Mouse (Mus musculus) left cerebral cortex, postnatal 4 days (tissue): Measurements from ENCODE around the gene Myo10. TPM values are rescaled to one million over a fixed set of nuclear protein-coding genes. Genes with fewer than 3 reads are reported as not detected.
A peak's percentile ranks its signal among the peaks of the same experiment; 100 is the strongest.

Experiments used
- DNase-seq: peaks from one replicate; pipeline ENCODE4 v3.0.0-alpha.2; 2022
- intact Hi-C: fragments of 180-260 bp; cut with DNase I; formaldehyde crosslinking; loops from one replicate; pipeline ENCODE4 v1.15.1; 2025
- total RNA-seq, 2 experiments: library from RNA; stranded (reverse); gene quantifications; 2 replicates each; pipeline ENCODE4 v1.2.3; 2021

Gene Myo10
- total RNA-seq, result 10 to 100 TPM; 40.6 to 45.5 TPM

DNA sequence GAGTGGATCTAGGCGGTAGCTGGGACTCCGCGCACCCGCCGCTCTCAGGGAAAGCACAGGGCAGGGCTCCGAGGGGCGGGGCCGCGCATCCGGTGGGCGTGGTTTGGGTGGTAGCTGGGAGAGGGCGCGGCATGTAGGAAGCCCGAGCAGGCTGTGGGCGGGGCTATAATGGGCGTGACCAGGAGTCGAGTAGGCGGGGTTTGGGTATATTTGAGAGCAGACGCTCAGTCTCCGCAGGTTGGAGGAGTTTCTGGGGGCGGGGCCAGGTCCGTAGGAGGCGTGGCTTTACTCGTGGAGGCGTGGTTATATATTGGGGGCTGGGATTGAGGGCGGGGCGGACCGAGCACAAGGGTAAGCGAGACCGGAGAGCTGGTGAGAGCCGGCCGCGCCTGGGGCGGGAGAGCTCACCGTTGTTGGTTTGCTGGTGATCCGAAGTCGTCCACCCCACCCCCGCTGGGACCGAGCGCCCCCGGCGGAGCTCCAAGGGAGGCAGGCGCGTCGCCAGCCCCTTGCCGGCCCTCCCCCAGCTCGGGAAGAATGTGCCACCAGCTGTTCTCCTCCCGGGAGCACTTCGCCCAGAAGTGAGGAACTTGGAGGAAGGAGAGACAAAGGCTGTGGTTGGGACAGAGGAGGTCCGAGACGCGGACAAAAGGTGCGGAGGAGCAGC, at the start of gene Myo10:
Gene Myo10, plus strand, starts transcription at position 326 of the 667 bp plus-strand sequence.
- DNase-seq, result peak; percentile 100

DNA sequence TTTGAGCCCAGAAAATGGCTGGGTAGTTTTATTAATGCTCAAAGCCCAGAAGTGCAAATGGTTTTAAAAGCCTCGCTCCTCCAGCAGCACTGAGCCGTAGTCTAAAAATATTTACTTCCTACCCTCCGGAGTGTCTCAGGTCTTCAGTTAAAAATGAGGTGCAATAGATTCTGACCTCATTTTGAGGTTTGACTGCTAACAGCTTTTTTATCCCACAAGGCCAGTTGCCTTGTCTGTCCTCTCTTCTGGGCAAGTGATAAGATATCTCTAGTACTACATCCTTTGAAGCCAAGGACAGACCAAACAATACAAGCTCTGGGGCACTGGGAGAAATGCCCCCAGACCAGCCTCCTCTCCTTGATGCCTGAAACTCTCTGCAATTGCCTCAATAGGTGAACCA, 49.2 kb upstream of the Myo10 start:
- intact Hi-C loops, result no loop called here
- DNase-seq, result no peak

More for the DNA sequence above, at the start of gene Myo10:
- intact Hi-C loops, result no loop called here

DNA sequence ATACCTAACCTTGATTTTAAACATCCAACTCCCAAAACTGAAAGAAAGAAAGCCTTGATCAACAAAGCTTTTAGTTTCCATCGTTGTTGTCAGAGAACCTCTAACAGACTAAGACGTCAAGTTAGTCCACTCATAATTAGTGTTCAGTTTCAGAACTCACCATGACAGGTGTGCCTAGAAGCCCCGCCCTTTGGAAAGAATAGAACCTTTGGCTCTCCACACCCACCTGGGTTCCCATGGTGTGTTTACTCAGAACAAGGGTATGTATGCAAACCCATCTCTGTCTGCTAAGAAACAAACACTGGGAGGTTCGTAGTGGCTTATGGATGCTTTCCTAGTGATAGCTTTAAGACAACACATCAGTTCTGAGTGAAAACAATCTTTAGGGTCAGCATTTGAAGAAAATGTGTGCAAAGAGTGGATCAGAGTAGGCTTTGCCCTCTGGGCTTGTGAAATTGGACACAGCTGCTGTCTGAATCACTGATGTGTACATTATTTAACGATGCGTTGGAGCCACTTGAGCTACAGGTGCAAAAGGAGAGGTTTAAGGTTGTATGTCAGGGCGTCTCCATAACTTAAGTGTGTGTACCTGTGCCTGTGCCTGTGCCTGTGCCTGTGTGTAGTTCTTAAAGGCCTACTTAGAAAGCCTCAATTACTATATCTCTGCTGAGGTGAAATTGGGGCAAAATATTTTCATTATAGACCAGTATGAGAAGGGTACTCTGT, 48.3 kb upstream of the Myo10 start:
- no peak for DNase-seq
- intact Hi-C loops, result no loop called here

DNA sequence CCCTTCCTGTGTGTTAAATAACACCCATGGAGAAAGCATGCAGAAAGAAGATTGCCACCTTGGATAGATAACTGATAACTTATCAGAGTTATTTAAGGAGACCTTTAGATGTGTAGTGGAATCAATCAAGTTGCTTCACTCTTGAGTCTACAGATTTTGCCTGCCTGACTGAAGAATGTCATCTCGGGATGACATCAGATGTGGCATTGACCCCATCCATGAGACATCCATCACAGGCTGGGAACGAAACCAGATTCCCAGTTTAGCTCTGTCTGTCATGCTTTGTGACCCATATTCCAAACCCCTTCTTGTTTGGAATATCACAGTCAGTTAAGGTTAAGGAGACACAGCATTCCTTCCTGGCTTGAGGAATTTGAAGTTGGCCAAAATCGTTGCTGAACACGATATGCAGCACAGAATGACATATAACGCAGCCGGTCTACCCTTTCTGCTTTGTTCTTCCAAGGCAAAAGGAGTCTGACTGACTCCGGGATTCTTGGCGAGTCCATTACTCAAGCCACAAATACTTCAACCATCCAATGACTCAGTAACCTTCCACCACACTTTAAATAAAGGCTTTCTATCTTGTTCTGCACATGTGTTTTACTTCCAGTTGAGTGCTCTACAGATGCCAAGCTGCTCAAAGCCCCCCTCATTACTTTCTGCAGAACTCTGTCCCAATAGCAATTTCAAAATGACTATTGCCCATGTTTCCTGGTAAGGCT, 44.8 kb upstream of the Myo10 start:
- intact Hi-C loops, result no loop called here
- no peak for DNase-seq

DNA sequence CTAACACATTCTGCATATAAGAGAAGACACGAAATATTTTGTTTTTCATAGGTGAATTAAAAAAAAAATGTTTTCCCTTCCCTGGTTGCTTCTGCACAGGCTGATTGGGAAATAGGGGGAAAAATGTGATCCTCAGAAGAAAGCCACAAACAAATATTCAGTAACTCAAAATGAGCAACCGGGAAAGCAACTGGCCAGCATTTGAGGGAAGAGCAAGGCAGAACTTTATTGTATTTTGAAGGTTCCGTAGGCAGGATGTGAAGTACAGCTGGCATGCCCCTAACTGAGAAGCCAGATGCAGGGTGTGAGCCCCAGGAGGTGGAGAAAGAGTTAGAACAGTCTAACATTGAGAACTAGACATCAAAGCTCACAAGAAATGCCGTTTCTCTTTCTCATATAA, 44.0 kb upstream of the Myo10 start:
- intact Hi-C loops, result no loop called here

DNA sequence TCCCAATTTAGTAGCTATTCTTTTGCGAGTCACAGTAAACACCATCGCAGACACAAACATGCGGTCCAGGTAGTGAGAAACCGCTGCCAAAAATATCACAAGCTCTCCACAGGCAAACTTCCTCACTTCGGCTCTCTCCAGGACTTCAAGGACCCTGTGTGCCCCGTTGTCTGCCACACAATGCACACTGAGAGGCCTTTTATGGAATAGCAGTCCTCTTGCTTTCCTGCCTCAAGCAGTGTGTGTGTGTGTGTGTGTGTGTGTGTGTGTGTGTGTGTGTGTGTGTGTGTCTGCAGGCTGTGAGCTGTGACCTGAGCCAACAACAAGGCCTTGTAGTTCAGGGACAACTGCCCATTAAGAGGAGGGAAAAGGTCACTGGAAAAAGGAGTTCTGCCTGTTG, 41.6 kb upstream of the Myo10 start:
- DNase-seq, result no peak
- intact Hi-C loops, result no loop called here

More for the DNA sequence above, 44.0 kb upstream of the Myo10 start:
- no peak for DNase-seq

DNA sequence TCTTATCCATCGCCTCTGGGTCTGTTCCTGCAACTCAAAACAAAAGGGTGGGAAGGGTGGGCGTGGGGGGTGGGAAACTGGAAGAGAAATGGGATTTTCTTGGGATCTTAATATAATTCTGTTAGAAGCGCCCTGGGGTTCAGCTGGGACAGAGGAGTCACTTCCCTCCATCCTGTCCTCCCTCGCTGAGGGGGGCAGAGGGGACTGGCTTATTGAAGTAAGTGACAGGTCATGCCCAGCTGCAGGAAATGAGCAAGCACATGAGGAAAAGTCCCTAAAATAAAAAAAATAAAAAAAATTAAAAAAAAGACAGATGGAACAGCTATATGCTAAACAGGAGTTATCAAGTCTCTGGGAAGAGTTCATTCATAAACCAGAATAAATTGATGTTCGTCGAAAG, 40.3 kb upstream of the Myo10 start:
- intact Hi-C loops, result no loop called here
- DNase-seq, result no peak

DNA sequence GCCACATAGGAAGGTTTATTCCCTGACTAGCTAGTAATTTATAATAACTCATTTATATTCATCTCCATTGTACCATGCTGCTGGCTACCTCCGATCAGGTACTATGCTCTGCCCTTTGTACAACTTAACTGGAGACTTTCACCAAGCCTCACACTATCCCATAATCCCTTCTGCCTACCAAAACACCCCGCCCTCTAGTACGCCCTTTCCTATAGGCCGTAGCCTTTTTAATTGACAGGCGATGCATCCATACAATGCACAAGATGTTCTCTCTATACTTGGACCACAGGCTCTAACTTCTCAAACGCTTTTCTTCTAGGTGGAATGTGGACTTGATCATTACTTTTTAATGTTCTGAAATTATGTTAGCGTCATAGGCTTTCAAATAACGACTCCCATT, 39.0 kb upstream of the Myo10 start:
- intact Hi-C loops, result no loop called here

DNA sequence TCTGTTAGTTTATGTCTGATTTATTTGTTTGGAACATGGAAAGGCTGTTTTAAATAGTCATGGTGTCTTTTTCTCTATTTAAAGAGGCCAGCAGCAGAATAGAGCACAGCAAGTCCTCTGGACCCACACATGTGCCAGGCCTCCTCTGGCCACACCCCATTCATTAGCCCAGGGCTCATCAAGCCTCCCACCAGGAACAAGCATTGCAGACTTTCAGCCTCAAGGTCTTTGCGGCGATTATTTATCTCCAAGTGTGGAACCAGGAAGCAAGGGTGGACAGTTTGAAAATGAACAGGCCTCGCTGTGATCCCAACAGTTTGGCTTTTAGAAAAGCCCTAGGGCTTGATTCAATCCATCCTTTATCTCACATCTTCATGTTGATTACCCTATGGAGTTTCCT, 35.5 kb upstream of the Myo10 start:
- no peak for DNase-seq
- intact Hi-C loops, result no loop called here

More for the DNA sequence above, 39.0 kb upstream of the Myo10 start:
- DNase-seq, result no peak

DNA sequence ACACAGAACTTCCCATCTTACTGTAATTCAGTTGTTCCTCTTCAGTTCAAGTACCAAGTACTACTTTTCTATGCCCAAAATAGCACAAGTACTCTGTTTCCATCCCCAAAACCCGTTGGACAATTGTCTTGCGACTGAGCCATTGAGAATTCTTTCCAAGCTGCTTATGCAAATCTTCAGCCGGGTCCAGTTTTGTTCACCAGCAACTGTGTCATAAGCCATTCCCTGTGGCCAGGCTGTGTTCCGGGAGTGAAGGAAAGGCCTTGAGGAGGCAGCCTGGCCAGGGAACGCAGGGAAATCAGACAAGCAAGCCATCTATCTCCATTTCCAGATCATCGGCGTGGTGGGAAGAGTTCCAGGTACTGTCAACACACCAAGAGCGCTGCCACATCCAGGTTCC, 34.4 kb upstream of the Myo10 start:
- no peak for DNase-seq

DNA sequence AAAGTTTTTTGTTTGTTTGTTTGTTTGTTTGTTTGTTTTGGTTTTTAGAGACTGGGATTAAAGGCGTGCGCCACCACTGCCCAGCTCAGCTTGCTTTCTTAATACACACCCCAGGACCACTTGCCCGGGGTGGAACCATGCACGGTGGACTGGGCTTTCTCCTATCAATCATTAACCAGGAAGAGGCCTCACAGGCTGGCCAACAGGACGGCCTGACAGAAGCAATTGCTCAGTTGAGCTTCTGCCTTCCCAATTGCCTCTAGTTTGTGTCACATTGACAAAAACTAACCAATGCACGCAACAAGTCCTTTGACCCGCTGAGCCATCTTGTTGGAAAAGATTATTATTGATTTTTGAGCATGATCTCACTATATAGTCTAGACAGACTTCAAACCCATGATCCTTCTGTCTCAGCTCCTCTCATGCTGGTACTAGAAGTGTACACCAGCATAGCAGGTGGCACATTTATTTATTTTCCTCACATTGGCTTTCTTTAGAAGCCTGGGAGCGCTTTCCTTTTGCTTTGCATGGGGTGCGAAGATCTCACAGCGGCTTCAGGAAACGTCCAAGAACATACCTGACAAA, 32.9 kb upstream of the Myo10 start:
- no peak for DNase-seq
- intact Hi-C loops, result no loop called here

More for the DNA sequence above, 34.4 kb upstream of the Myo10 start:
- intact Hi-C loops, result no loop called here

DNA sequence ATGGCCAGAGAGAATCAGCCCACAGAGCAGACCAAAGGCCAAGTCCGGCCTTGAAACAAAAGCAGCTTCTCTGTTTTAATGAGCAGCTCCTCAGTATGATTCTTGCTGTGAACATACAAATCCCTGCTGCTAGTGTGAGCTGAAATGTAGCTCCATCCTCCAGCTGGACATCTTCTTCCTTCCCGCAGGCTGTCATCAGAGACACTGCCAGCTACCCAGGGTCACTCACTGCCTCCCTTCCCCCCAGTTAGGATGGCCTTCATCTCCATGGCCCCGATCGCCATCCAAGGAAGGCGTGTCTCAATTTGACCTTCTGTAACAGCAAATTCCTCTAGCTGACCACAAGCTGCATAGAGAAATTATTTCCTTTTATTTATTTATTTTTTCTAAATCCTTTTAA, 32.4 kb upstream of the Myo10 start:
- peak; percentile 26 for DNase-seq
- intact Hi-C loops, result no loop called here

DNA sequence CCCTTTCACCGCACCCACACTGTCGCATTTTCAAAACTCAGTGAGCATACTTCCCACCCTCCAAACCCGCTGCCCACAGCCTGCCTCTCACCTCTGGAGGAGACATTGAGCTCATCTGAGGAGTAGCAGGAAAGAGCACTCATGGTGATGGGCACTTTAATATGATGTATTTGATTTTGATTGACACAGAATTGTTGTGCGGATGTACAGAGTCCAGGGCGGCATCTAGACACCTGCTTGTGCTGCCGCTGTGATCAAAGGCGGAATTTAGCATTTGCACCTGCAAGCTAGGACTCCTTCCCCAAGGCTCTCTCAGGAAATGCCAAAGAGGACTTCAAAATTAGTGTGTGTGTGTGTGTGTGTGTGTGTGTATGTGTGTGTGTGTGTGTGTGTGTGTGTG, 31.4 kb upstream of the Myo10 start:
- intact Hi-C loops, result no loop called here

DNA sequence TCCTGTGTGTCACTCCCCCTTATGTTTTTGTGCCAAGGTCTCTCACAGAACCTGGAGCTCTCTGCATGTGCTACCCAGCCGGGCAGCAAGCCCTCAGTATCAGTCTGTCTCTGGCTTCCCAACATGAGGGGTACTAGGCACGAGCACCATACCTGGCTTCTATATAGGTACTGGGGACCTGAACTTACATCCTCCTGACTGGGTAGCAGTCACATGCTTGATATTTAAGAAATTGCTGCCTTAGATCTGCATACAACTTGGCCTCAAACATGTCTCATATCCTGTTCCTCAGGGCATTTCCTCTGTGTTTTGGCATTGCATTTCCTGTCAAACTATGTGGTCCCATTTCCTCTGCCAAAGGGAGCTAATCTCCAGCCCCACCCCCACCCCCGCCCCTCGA, 30.4 kb upstream of the Myo10 start:
- no peak for DNase-seq
- intact Hi-C loops, result no loop called here

More for the DNA sequence above, 31.4 kb upstream of the Myo10 start:
- DNase-seq, result no peak

DNA sequence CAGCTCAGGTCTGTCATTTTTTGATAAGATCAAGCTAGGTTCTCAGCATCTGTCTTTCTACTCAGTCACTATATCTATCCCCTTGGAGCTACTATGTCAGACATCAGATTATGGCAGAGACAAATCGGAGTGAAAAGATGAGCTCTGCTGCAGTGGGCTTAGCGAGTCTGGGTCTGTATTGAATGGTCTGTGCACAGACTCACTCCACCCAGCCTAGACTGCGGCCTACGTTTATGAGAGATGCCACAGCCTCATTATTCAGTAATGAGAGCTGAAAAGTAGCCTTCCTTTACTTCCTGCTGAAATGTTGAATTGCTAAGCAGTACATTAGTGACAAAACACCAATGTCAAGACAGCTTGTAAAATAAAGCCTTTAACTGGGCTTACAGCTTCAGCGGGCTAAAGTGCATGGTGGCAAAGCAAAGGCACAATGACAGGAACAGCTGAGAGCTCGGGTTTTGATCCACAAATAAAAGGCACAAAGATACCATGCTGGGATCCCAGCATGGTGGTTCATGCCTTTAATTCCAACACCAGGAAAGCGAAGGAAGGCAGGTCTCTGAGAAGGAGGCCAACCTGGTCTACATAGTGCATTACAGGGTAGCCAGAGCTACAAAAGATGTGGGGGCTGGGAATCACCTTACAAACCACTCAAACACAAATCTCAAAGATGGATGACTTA, 28.7 kb upstream of the Myo10 start:
- intact Hi-C loops, result no loop called here
- DNase-seq, result no peak

DNA sequence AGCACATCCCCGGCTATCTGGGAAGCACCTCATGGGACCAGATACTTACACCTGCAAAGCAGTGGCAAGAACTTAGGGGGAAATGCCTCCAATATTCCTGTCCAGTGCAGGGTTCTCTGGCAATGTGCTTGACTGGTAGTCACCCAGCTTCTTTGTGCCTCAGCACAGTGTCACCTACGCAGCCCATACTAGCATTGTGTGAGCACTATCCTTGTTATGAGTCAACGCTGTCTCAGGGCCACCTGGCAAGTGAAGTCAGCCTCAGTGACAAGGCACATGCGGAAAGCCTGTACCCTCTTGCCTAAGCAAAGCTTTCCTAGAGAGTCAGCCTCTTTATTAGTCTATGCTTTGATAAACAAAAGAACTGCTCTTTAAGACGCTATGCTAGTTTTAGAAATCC, 24.0 kb upstream of the Myo10 start:
- intact Hi-C loops, result no loop called here
- no peak for DNase-seq

DNA sequence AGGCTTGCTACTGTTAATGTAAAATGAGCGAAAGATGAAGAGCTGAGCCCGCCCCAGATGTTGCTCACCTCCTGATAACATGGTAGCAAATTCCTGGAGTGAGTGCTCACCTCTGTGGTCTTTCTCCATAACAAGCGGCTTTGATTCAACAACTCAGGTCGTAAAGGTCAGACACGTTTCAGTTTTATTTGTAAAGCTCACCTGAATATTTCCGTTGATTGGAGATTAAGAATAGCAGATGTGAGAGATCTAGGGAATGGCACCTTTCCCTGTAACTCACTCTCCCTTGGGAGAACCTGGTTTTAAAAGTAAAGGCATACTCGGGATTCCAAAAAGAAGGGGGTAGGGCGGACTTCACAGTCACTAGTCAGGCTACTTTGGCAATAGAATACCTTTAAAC, 20.0 kb upstream of the Myo10 start:
- DNase-seq, result no peak
- intact Hi-C loops, result no loop called here

DNA sequence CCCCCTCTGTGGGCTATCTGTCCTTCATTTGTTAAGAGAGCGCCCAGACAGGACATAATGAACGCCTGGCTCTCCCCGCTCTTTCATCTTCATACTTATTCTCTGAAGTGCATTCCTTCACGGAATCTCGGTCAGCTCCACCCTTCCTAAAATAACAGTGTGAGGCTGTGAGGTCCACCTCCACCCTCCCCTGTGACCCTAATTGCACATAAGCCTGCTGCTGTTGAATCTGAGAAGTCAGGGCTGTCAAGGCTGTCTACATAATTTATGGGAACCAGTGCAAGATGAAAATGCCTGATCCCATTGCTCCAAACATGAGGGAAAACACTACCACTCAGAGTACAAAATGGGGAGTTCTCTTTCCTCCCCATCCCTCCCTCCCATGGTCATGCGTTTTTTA, 19.0 kb upstream of the Myo10 start:
- intact Hi-C loops, result no loop called here
- no peak for DNase-seq

DNA sequence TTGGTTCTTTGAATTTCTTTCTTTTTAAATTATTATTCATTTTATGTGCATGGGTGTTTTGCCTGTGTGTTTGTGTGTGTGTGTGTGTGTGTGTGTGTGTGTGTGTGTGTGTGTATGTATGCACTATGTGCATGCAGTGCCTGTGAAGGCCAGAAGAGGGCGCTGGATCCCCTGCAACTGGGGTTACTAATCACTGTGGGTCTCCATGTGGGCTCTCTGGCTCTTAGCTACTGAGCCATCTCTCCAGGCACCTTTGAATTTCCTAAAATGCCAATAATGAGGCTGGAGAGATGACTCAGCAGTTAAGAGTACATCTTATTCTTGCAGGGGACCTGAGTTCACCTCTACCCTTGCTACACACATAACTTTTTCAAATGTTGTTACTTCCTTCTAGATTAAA, 18.1 kb upstream of the Myo10 start:
- no peak for DNase-seq
- intact Hi-C loops, result no loop called here

DNA sequence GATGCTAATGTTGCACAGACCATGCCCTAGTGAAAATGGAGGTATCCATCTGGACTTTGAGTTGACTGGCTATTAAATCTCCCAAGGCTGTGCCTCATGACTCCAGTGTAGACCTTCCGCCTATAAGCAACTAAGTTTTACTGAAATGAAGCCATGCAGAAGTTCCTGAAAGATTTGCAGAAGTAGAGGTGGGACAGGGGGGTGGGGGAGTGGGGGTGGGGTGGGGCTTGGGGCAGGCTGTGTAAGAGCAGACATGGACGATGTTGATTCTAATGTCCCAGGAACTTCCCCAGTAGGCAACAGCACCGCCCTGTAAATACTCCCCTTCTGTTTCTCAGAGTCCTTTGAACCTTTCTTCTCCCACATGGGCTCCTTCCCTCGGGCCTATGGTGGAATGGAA, 16.9 kb upstream of the Myo10 start:
- DNase-seq, result no peak
- intact Hi-C loops, result no loop called here

DNA sequence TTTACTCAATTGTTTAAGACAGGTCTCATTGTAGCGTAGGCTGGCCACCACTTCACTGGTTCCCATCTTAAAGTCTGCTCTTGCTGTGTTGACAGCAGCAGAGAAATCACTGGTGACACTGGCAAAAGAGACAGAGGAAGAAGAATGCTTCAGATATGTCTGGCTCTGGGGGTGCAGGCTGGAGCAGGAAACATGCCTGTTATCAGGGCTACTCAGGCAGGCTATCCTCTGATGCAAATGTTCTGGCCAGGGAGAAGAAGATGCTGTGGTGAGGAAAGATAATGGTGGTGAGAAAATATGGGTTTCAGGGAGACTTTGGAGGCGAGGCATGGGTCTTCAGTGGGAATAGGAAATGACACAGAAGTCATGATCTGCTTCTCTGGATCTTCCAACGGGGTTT, 13.6 kb upstream of the Myo10 start:
- intact Hi-C loops, result no loop called here
- DNase-seq, result no peak
